Comparison of ENCODE assay signal across 8 mouse cellular contexts in the genomic region with DNA sequence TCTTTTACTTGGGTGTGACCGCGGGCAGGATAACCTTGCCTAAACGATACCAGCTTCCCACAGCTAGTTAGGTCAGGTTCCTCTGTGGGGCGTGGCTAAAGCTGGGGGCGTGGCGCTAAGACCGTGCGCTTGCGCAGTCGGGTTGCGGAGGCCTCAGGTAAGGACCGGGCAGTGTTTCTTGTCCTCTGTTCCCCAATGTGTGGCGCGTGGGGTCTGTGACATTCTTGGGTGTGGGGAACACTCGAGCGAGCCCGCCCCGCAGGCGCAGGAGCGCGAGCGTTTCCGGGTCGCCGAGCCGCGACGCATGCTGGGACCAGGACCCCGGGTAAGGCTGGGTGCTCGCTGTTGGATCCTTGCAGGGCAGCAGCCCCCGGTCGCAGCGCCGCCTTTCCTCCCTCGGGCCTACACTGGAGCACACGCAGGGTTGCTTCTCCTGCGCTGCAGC. TPM values are rescaled to one million over a fixed set of nuclear protein-coding genes. Genes with fewer than 3 reads are reported as not detected.
A peak's percentile ranks its signal among the peaks of the same experiment; 100 is the strongest.
DNase-seq lines count a peak whose midpoint lies in the region; ATAC-seq lines count a peak whose summit lies in the region.

TSS of gene Cebpzos (plus strand) at position 132 of the 445 bp plus-strand sequence.

- peak; percentile 87 for ATAC-seq in inflammation-experienced regulatory T-cells, adult 6 months
- ATAC-seq in megakaryocyte-erythroid progenitor cell, adult 5-6 weeks (replicated peaks; ENCODE audit: low FRiP score, low TSS enrichment, poor library complexity, severe bottlenecking), result peak; percentile 83

- intact Hi-C loops in gastrocnemius, postnatal 14 days (cut with DNase I; ENCODE audit: low total_unique reads), result no loop called here
- intact Hi-C loops in left cerebral cortex, postnatal 10 days (cut with DNase I), result loop anchor here (5.0 kb wide), 1 partner anchor 79 kb away; the partner anchor contains the start of genes Gpatch11 and Heatr5b

- DNase-seq in adipocyte (ENCODE audit: low spot score), result peak; percentile 91
- peak; percentile 93 for DNase-seq in embryo, embryonic 10 days (ENCODE audit: low spot score)
- peak; percentile 67 for DNase-seq in gastrocnemius, postnatal 14 days
- DNase-seq in left cerebral cortex, postnatal 10 days (ENCODE audit: extremely low spot score in 1 of 2, low spot score in 2 of 2), result peak; percentile 85 to 89
- DNase-seq in right cerebral cortex, postnatal 25 days, result peak; percentile 88
- peak; percentile 80 to 81 for DNase-seq in urinary bladder, postnatal 4 days (ENCODE audit: low spot score in 2 of 2)

RNA-seq across cellular contexts. Expression of gene Cebpzos, which starts in this region (rescaled TPM):
- 10 to 100 TPM; 42.7 to 43.9 TPM for total RNA-seq in gastrocnemius, postnatal 14 days (2021)
- 10 to 100 TPM; 80.2 to 92.9 (median 81.9) TPM for polyA plus RNA-seq in inflammation-experienced regulatory T-cells, adult 6 months (2017; shearing (Covaris generic))
- total RNA-seq in left cerebral cortex, postnatal 10 days (2021), result 10 to 100 TPM; 30.8 to 36.1 TPM
- total RNA-seq in megakaryocyte-erythroid progenitor cell, adult 5-6 weeks (2014; fragmentation: Nextera tagmentation), result 33.7 and 46.9 TPM in 2 replicates
- total RNA-seq in megakaryocyte-erythroid progenitor cell, adult 5-6 weeks (2017), result 52.9 and 97.9 TPM in 2 replicates

Comparison
In these comparisons a context has a peak if more than half of its experiments do, and no peak if none do; other contexts are left out.
1. Peak in every context shown above with its lines: DNase-seq and ATAC-seq.